Mouse (Mus musculus) MEL (cell line): Measurements from ENCODE around the gene Spem2. TPM values are rescaled to one million over a fixed set of nuclear protein-coding genes. Genes with fewer than 3 reads are reported as not detected.

Experiments used
- DNase-seq: peaks from one replicate; pipeline ENCODE4 v3.0.0; 2011; ENCODE audit warnings: low read depth, low spot score
- H3K27ac ChIP-seq: 2 replicates; pipeline ENCODE4 v1.5.1; 2012; ENCODE audit warnings: low read depth, mild to moderate bottlenecking, control low read depth, low read length, moderate library complexity; ENCODE audit not compliant: control insufficient read depth
- H3K27me3 ChIP-seq, 2 experiments: fragments of 150-350 bp in 1 of 2; sonication (generic) in 1 of 2; 2 replicates each; pipeline ENCODE4 v1.6.1; 2012; ENCODE audit warnings: low read length in 2 of 2, mild to moderate bottlenecking in 2 of 2, improper control_type of control experiment in 1 of 2, moderate library complexity in 1 of 2; ENCODE audit not compliant: insufficient read depth in 2 of 2, control insufficient read depth in 1 of 2
- H3K36me3 ChIP-seq, 2 experiments: 2 replicates each; pipeline ENCODE4 v1.6.1; 2012 to 2014; ENCODE audit warnings: low read length in 2 of 2, improper control_type of control experiment in 1 of 2, inconsistent platforms in 1 of 2, mild to moderate bottlenecking in 1 of 2; ENCODE audit not compliant: insufficient read depth in 2 of 2, control insufficient read depth in 1 of 2
- H3K4me1 ChIP-seq, 2 experiments: fragments of 150-350 bp in 1 of 2; sonication (generic) in 1 of 2; 2 replicates each; pipeline ENCODE4 v1.6.1; 2012; ENCODE audit warnings: low read length in 2 of 2, improper control_type of control experiment in 1 of 2, mild to moderate bottlenecking in 1 of 2; ENCODE audit not compliant: insufficient read depth in 2 of 2, control insufficient read depth in 1 of 2
- H3K4me3 ChIP-seq, 2 experiments: fragments of 150-350 bp in 1 of 2; sonication (generic) in 1 of 2; 2 replicates each; pipeline ENCODE4 v1.5.1; 2012; ENCODE audit warnings: low read depth in 2 of 2, low read length in 2 of 2, mild to moderate bottlenecking in 2 of 2, moderate library complexity in 2 of 2, control low read depth in 1 of 2, improper control_type of control experiment in 1 of 2; ENCODE audit not compliant: control insufficient read depth in 1 of 2, insufficient read depth in 1 of 2
- H3K79me2 ChIP-seq: 2 replicates; pipeline ENCODE4 v1.6.1; 2012; ENCODE audit warnings: mild to moderate bottlenecking, low read length, moderate library complexity; ENCODE audit not compliant: control insufficient read depth, poor library complexity, insufficient read depth
- H3K9ac ChIP-seq: 2 replicates; pipeline ENCODE4 v1.6.1; 2012; ENCODE audit warnings: low read depth, mild to moderate bottlenecking, control low read depth, low read length, moderate library complexity; ENCODE audit not compliant: control insufficient read depth, poor library complexity, severe bottlenecking
- H3K9me3 ChIP-seq: fragments of 150-350 bp; sonication (generic); replicated peaks from 2 replicates; pipeline ENCODE4 v1.6.1; 2012; ENCODE audit warnings: mild to moderate bottlenecking, low read length, improper control_type of control experiment, moderate library complexity; ENCODE audit not compliant: insufficient read depth
- CHD1 ChIP-seq: IDR thresholded peaks from 2 replicates; pipeline ENCODE4 v1.6.1; 2012; ENCODE audit warnings: low read depth, mild to moderate bottlenecking, inconsistent platforms, low read length, improper control_type of control experiment
- CHD2 ChIP-seq: IDR thresholded peaks from 2 replicates; pipeline ENCODE4 v1.6.1; 2011; ENCODE audit warnings: low read length, improper control_type of control experiment
- CTCF ChIP-seq, 3 experiments: IDR thresholded peaks in 2 of 3; conservative IDR thresholded peaks in 1 of 3; 2 replicates each; pipeline ENCODE4 v1.5.1; 2011 to 2012; ENCODE audit warnings: low read length in 3 of 3, low read depth in 2 of 3, mild to moderate bottlenecking in 2 of 3, improper control_type of control experiment in 1 of 3, inconsistent platforms in 1 of 3, mixed read lengths in 1 of 3, moderate library complexity in 1 of 3; ENCODE audit not compliant: control insufficient read depth in 1 of 3, insufficient read depth in 1 of 3, poor library complexity in 1 of 3, severe bottlenecking in 1 of 3
- E2F4 ChIP-seq: IDR thresholded peaks from 2 replicates; pipeline ENCODE4 v1.6.1; 2011; ENCODE audit warnings: low read depth, low read length, improper control_type of control experiment, borderline replicate concordance
- EP300 ChIP-seq, 2 experiments: IDR thresholded peaks; 2 replicates each; pipeline ENCODE4 v1.6.1; 2011; ENCODE audit warnings: improper control_type of control experiment in 2 of 2, low read length in 2 of 2, low read depth in 1 of 2, mild to moderate bottlenecking in 1 of 2
- ETS1 ChIP-seq: IDR thresholded peaks from 2 replicates; pipeline ENCODE4 v1.6.1; 2012; ENCODE audit warnings: low read depth, mild to moderate bottlenecking, inconsistent platforms, low read length, improper control_type of control experiment, moderate library complexity
- GABPA ChIP-seq: IDR thresholded peaks from 2 replicates; pipeline ENCODE4 v1.6.1; 2012; ENCODE audit warnings: low read depth, mild to moderate bottlenecking, inconsistent platforms, low read length, improper control_type of control experiment, moderate library complexity
- GATA1 ChIP-seq: IDR thresholded peaks from 2 replicates; pipeline ENCODE4 v1.6.1; 2011; ENCODE audit warnings: low read depth, low read length, improper control_type of control experiment
- HCFC1 ChIP-seq: IDR thresholded peaks from 2 replicates; pipeline ENCODE4 v1.6.1; 2012; ENCODE audit warnings: low read depth, mild to moderate bottlenecking, inconsistent platforms, low read length, improper control_type of control experiment, moderate library complexity
- MAX ChIP-seq: IDR thresholded peaks from 2 replicates; pipeline ENCODE4 v1.6.1; 2011; ENCODE audit warnings: low read length, improper control_type of control experiment
- MAZ ChIP-seq: IDR thresholded peaks from 2 replicates; pipeline ENCODE4 v1.6.1; 2012; ENCODE audit warnings: low read depth, mild to moderate bottlenecking, inconsistent platforms, low read length, improper control_type of control experiment
- MEF2A ChIP-seq: IDR thresholded peaks from 2 replicates; pipeline ENCODE4 v1.6.1; 2014; ENCODE audit warnings: low read depth, mild to moderate bottlenecking, inconsistent platforms, low read length, improper control_type of control experiment; ENCODE audit not compliant: poor library complexity, insufficient replicate concordance, severe bottlenecking; ENCODE audit errors: extremely low read depth
- MYB ChIP-seq: IDR thresholded peaks from 2 replicates; pipeline ENCODE4 v1.6.1; 2011; ENCODE audit warnings: mild to moderate bottlenecking, low read depth, low read length, improper control_type of control experiment
- MYC ChIP-seq: IDR thresholded peaks from 2 replicates; pipeline ENCODE4 v1.6.1; 2011; ENCODE audit warnings: low read depth, mild to moderate bottlenecking, low read length, improper control_type of control experiment, moderate library complexity
- NRF1 ChIP-seq: IDR thresholded peaks from 2 replicates; pipeline ENCODE4 v1.6.1; 2014; ENCODE audit warnings: low read depth, mild to moderate bottlenecking, inconsistent platforms, low read length, improper control_type of control experiment, moderate library complexity; ENCODE audit not compliant: poor library complexity, insufficient read depth, severe bottlenecking
- POLR2AphosphoS2 ChIP-seq: IDR thresholded peaks from 2 replicates; pipeline ENCODE4 v1.6.1; 2011; ENCODE audit warnings: low read length, improper control_type of control experiment
- POLR2AphosphoS5 ChIP-seq: IDR thresholded peaks from 2 replicates; pipeline ENCODE4 v1.6.1; 2012; ENCODE audit warnings: low read depth, borderline replicate concordance, mild to moderate bottlenecking, inconsistent platforms, low read length, moderate library complexity, mixed read lengths
- RAD21 ChIP-seq: IDR thresholded peaks from 2 replicates; pipeline ENCODE4 v1.6.1; 2011; ENCODE audit warnings: mild to moderate bottlenecking, low read depth, low read length, improper control_type of control experiment
- SMC3 ChIP-seq: IDR thresholded peaks from 2 replicates; pipeline ENCODE4 v1.6.1; 2011; ENCODE audit warnings: low read depth, low read length, improper control_type of control experiment
- TBP ChIP-seq: IDR thresholded peaks from 2 replicates; pipeline ENCODE4 v1.8.0; 2011; ENCODE audit warnings: low read depth, low read length, improper control_type of control experiment
- ZC3H11A ChIP-seq: IDR thresholded peaks from 2 replicates; pipeline ENCODE4 v1.6.1; 2012; ENCODE audit warnings: low read depth, mild to moderate bottlenecking, inconsistent platforms, low read length, improper control_type of control experiment
- ZKSCAN1 ChIP-seq: IDR thresholded peaks from 2 replicates; pipeline ENCODE4 v1.6.1; 2012; ENCODE audit warnings: low read depth, mild to moderate bottlenecking, inconsistent platforms, low read length, improper control_type of control experiment, moderate library complexity
- ZNF384 ChIP-seq: IDR thresholded peaks from 2 replicates; pipeline ENCODE4 v1.6.1; 2012; ENCODE audit warnings: low read depth, mild to moderate bottlenecking, inconsistent platforms, low read length, improper control_type of control experiment
- polyA plus RNA-seq, 2 experiments: library from polyadenylated mRNA; stranded (reverse) in 1 of 2; unstranded in 1 of 2; fragments of >175 nt in 1 of 2; fragments of >200 nt in 1 of 2; gene quantifications; 2 replicates each; pipeline versions ENCODE4 v1.2.1 to v1.2.4; 2012; ENCODE audit warnings: low replicate concordance in 2 of 2, low read depth in 1 of 2; ENCODE audit not compliant: insufficient read length in 2 of 2, insufficient read depth in 1 of 2, missing spikeins in 1 of 2
- total RNA-seq: library from RNA; depleted of rRNA; stranded (reverse); fragments of 300-350 nt; gene quantifications from 2 replicates; pipeline ENCODE4 v1.2.3, GENCODE M21; 2012

The Spem2 gene
- total and polyA plus RNA-seq, 3 experiments, result not detected

DNA sequence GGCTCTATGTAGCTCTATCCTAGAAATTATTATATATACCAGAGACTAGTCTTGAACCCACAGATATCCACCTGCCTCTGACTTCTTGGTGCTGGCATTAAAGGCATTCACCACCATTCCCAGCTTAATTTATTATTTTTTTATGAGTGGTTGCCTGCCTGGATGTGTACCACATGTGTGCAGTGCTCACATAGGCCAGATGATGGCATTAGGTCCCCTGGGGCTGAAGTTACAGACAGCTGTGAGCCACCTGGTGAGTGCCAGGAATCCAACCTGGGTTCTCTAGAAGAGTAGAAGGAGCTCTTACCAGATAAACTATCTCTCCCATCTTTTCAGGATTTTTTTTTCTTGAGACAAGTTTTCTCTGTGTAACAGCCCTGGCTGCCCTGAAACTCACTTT, 8.0 kb downstream of the Spem2 start:
- Histone ChIP-seq H3K27ac (no peak overlapping the region), H3K9me3 (no peaks in the 10 kb centered on the region), H3K9ac (no peak overlapping the region), H3K4me3 (no peak overlapping the region), H3K27me3 (peaks cover 2 to 3% of the 10 kb centered on the region in 2 experiments), H3K79me2 (no peaks in the 10 kb centered on the region), H3K36me3 (no peaks in the 10 kb centered on the region), H3K4me1 (no peaks in the 10 kb centered on the region)
- no peak for DNase-seq
- TF ChIP-seq MYC (no peak), POLR2AphosphoS2 (no peak), CTCF (IDR thresholded peaks at IDR 0.05 in 2 of 3, conservative IDR thresholded peaks at IDR 0.05 in 1 of 3; ENCODE audit: control insufficient read depth in 1 of 3, insufficient read depth in 1 of 3, low read depth in 2 of 3, low read length in 3 of 3, poor library complexity in 1 of 3, severe bottlenecking in 1 of 3) (peak in 2 of 3 experiments; percentile 35 to 52; a peak in 4 of 6 replicates), CHD2 (no peak), HCFC1 (no peak), RAD21 (peak; percentile 45), MAX (no peak), NRF1 (no peak), ZKSCAN1 (no peak), CHD1 (no peak), GATA1 (no peak), POLR2AphosphoS5 (no peak), GABPA (no peak), E2F4 (no peak), MAZ (no peak), MYB (no peak), MEF2A (no peak), ZNF384 (no peak), SMC3 (peak; percentile 59), TBP (no peak), ZC3H11A (peak; percentile 15; the same call in 1 of the 2 replicates), ETS1 (no peak), EP300 (IDR thresholded peaks at IDR 0.05; ENCODE audit: low read depth in 1 of 2, low read length in 2 of 2) (no peak)
